Mouse (Mus musculus): ENCODE measurements around the gene Maged2.
"Not testable (repeated sequence)": the region's sequence is repeated elsewhere in the genome, so short reads cannot be mapped to it uniquely, and the experiment has no call there.

The Maged2 gene

GRCm38 (mm10) chrX:150814139-150814469, at the start of gene Maged2:
Gene Maged2 (minus strand): TSS chrX:150814345.
- no peak for ATAC-seq (ENCODE audit: insufficient number of reproducible peaks, low FRiP score, low TSS enrichment)

- ATAC-seq (ENCODE audit: insufficient number of reproducible peaks, low FRiP score, low TSS enrichment), result no peak
Observed at GRCm38 (mm10) chrX:150848230-150848629, 34.1 kb upstream of the Maged2 start.

GRCm38 (mm10) chrX:150845480-150846205, 31.5 kb upstream of the Maged2 start:
- not testable (repeated sequence) for ATAC-seq (ENCODE audit: insufficient number of reproducible peaks, low FRiP score, low TSS enrichment)

- not testable (repeated sequence) for ATAC-seq (ENCODE audit: insufficient number of reproducible peaks, low FRiP score, low TSS enrichment)
Observed at GRCm38 (mm10) chrX:150843257-150843656, 29.1 kb upstream of the Maged2 start.

GRCm38 (mm10) chrX:150830297-150830696, 16.2 kb upstream of the Maged2 start:
- no peak for ATAC-seq (ENCODE audit: insufficient number of reproducible peaks, low FRiP score, low TSS enrichment)

DNA sequence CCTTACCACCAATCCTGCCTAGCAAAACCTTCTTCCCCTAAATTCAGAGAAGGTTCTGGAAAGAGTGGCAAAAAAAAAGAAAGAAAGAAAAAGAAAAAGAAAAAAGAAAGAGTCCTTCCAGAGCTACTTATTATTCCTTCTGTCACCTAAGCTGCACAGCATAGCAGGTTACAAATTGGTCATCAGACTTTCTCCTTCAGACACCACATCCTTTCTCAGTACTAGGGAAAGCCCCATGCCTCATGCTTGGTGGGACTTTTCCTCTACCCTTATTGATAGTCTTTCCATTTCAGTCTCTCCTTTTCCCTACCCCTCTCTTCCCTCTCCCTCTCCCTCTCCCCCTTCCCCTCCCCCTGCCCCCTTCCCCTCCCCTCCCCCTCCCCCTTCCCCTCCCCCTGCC, 3.1 kb upstream of the Maged2 start:
- ATAC-seq (ENCODE audit: insufficient number of reproducible peaks, low FRiP score, low TSS enrichment), result no peak

DNA sequence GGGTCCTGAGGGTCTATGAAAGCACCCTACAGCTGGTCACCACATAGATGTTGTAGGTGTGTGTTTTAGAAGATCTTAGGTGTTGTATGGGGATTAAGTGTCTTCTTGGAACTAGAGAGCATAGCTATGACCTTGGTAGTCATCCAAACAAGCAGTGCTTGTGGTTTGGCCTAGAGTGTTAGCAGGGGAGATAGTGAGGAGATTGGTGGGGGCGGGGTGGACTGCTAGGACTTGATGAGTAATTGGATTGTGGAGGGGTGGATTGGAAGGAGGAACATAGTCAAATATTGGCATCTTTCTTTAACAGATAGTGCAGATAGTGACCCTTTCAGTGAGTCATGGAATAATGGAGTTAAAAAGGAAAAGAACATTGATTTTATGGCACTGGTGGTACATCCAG, 1.5 kb upstream of the Maged2 start:
- ATAC-seq (ENCODE audit: insufficient number of reproducible peaks, low FRiP score, low TSS enrichment), result no peak

DNA sequence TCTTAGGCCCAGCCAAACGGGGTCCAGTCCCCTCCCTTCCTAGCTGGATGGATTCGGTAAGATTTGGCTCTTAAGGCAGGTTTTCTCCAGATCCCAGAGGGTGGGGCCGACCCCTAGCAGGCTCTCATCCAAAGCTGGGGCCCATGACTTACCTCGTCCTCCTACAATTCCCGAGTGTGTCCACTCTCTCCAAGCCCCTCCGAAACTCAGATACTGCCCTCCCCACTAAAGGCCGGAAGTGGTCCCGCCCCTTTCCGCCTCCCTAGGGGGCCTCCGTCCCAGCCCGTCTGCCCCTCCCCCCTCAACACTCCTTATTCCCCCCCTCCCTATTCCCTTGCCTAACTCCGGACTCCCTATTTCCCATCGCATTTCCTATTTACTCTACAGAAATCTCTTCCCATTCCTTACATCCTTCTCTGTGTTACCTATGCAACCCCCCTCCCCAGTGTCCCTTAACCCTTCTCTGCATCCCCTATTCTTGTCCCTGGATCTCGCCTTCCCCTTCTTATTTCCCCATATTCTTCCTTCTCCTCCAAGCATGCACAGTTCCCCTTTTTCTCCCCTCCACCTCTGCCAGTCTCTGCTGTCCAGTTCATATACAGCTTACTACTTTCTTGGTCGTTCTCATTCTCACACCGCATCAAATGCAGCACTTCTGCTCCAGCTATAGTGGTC, 544 bp downstream of the Maged2 start:
- peak; percentile 32 for ATAC-seq (ENCODE audit: insufficient number of reproducible peaks, low FRiP score, low TSS enrichment)

DNA sequence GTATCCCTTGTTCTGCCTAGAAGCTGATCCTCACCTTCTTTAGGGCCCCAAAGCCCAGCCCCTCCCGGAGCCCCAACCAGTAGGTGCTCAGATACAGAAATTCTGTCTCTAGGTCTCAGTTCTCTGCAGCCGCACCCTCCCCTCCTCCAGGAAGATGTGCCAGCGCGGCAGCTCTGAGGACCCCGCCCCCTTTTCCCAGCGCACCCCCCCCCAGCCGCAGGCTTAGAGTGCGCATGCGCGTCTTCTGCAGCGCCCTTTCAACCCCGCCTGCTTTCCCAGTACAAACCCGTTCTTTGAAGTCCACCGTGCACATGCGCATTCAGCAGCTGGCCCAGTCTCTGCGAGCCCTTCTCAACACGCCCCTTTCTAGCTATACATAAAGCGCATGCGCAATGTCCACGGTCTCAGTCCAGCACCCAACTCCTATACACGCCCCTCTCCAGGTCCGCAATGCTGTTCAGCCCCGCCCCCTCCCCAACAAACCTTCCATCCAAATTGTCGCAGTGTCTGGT, 1.3 kb downstream of the Maged2 start:
- ATAC-seq (ENCODE audit: insufficient number of reproducible peaks, low FRiP score, low TSS enrichment), result peak; percentile 94

GRCm38 (mm10) chrX:150800987-150801386, 13.2 kb downstream of the Maged2 start:
- ATAC-seq (ENCODE audit: insufficient number of reproducible peaks, low FRiP score, low TSS enrichment), result not testable (repeated sequence)

DNA sequence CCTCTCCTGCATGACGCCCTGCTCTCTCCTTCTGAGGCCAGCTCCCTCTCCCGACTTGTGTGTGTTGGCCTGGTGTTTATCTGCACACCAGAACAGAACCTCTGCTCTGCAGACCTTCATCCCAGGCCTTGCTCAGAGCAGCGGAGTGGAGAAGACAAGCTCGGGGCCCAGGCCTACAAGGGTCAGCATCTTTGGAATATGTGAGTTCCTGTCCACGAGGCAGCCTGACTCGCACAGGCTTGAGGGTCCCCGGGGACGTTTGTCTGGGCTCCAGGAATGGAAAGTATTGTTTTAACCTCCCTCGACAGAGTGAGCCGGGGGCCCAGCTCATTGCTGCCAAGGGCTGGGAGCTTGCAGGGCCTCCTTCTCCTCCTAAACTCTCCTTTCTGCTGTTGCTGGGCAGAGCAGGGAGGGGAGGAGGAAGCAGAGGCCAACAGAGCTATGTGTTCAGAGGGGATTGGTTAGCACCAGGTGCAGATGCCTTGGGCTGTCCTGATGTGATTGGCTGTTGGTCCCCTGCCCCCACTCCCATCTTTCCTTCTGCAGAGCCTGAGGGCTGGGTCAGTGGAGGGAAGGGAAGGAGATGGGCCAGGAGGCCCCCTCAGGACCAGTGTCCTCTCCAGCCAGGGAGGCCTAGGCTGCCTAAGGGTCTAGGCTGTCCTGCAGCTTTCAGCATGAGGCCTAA, 15.5 kb downstream of the Maged2 start:
- ATAC-seq (ENCODE audit: insufficient number of reproducible peaks, low FRiP score, low TSS enrichment), result not testable (repeated sequence)
